Mouse (Mus musculus) forebrain, postnatal 0 days (tissue): ENCODE results near the gene Gprc6a. TPM values are rescaled to one million over a fixed set of nuclear protein-coding genes. Genes with fewer than 3 reads are reported as not detected.

Experiments
- ATAC-seq: fragments of 200-750 bp; cut with Nextera tagmentation; 2 replicates; pipeline ENCODE4 v1.8.0; 2017; ENCODE audit warnings: mild to moderate bottlenecking, moderate library complexity
- DNase-seq: peaks from one replicate; pipeline ENCODE4 v3.0.0-alpha.2; 2015
- H3K27ac ChIP-seq: fragments of 300-500 bp; sonication (generic); 2 replicates; pipeline ENCODE4 v1.5.1; 2014; ENCODE audit warnings: low read depth, mild to moderate bottlenecking, antibody characterized with exemption, low read length, moderate library complexity, mixed read lengths
- H3K27me3 ChIP-seq: fragments of 300-500 bp; sonication (generic); 2 replicates; pipeline ENCODE4 v1.6.1; 2014; ENCODE audit warnings: mild to moderate bottlenecking, low read length, mixed read lengths; ENCODE audit not compliant: insufficient read depth
- H3K36me3 ChIP-seq: fragments of 300-500 bp; sonication (generic); 2 replicates; pipeline ENCODE4 v1.6.1; 2014; ENCODE audit warnings: mild to moderate bottlenecking, moderate library complexity; ENCODE audit not compliant: insufficient read depth
- H3K4me1 ChIP-seq: fragments of 300-500 bp; sonication (generic); 2 replicates; pipeline ENCODE4 v1.6.1; 2014; ENCODE audit warnings: antibody characterized with exemption; ENCODE audit not compliant: insufficient read depth
- H3K4me2 ChIP-seq: fragments of 300-500 bp; sonication (generic); 2 replicates; pipeline ENCODE4 v1.6.1; 2014; ENCODE audit warnings: low read depth, mild to moderate bottlenecking, moderate library complexity
- H3K4me3 ChIP-seq: fragments of 300-500 bp; sonication (generic); 2 replicates; pipeline ENCODE4 v1.5.1; 2014; ENCODE audit warnings: low read depth, low read length, mixed read lengths
- H3K9ac ChIP-seq: fragments of 300-500 bp; sonication (generic); 2 replicates; pipeline ENCODE4 v1.6.1; 2014; ENCODE audit warnings: mild to moderate bottlenecking
- H3K9me3 ChIP-seq: fragments of 300-500 bp; sonication (generic); 2 replicates; pipeline ENCODE4 v1.6.1; 2016; ENCODE audit warnings: low read length
- CTCF ChIP-seq: sonication (generic); IDR thresholded peaks from 2 replicates; pipeline ENCODE4 v1.5.1; 2016; ENCODE audit warnings: antibody characterized with exemption, control low read depth, low read depth
- WGBS: fragments of 180-500 bp; shearing (Covaris S2); extraction: QIAGEN DNeasy Blood & Tissue Kit; methylation state at CpG from one replicate; pipeline ENCODE4 v1.1.7; 2014; 5-methylcytosine and 5-hydroxymethylcytosine counted together
- polyA plus RNA-seq: library from polyadenylated mRNA; unstranded; fragments of >200 nt; fragmentation: Nextera tagmentation; extraction: Ambion mirVana; gene quantifications from 2 replicates; pipeline ENCODE4 v1.2.1, GENCODE M21; 2015
- total RNA-seq: library from RNA; depleted of rRNA; stranded (reverse); fragments of >200 nt; gene quantifications from 2 replicates; pipeline ENCODE4 v1.2.3, GENCODE M21; 2014; rRNA removed

Gene Gprc6a
- total RNA-seq (0.23 TPM in 1 of 2 replicates, not detected in the other), polyA plus RNA-seq (0.05 and 0.09 TPM in 2 replicates)

DNA sequence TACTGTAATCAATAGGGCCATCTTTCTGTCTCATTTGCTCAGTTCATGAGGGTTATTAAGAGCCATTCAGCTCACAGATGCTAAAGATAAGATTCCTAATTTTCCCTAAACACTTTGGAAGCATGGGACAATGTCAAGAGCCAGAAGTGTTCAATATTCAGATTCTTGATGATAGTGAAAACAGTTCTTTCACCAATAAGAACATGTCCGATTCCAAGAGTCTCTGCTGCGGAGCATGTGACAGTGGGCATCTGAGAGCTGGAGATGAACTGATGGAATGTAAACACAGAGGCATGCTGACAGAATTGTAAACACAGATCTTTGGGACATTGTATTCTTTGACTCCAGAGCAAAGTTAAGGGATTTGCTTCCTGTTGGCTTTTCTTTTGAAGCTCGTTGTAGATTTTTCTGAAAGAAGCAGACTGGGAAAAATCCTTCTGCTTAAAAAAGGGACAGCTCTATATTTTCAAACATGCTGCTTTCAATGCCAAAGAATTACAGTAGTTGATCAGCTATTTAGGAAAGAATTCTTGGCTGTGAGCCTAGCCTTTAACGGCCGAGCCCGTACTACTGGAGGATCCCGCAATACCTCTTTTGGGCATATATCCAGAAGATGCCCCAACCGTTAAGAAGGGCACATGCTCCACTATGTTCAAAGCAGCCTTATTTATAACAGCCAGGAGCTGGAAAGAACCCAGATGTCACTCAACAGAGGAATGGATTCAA lies at the start of gene Gprc6a:
Gene Gprc6a, minus strand, starts transcription at position 51 of the 726 bp plus-strand sequence.
- ATAC-seq: 0 out of 2 replicates have a peak, but pooled peaks have one; percentile 27
- DNase-seq: no peak
- Histone ChIP-seq H3K27ac (no peak within 1 kb of the TSS), H3K4me3 (no peak within 1 kb of the TSS), H3K27me3 (no peaks in the 10 kb centered on the region), H3K4me2 (no peak within 1 kb of the TSS), H3K9ac (no peak within 1 kb of the TSS), H3K4me1 (no peaks in the 10 kb centered on the region), H3K9me3 (no peaks in the 10 kb centered on the region), H3K36me3 (no peaks in the 10 kb centered on the region)
- WGBS: 28% methylated on average over 8 of the region's 8 CpGs
- TF ChIP-seq CTCF: no peak

DNA sequence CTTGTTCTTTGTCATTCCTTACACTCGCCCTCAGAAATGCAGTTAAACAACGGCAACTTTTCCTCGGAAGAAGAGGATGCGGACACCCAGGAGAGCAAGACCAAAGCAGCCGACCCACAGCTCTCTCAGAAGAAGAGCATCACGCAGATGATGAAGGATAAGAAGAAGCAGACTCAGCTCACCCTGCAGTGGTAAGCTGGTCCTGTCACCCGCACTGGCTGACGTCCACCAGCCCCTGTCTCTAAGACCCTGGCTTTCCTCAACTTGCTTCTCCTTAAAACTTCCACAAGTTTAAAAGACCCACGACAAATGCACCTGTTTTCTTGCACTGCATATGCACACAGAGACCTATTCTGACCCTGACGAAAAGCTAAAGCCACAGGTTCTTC lies 47.0 kb upstream of the Gprc6a start:
- no peak overlapping the region for H3K27ac ChIP-seq
- TF ChIP-seq CTCF: no peak
- peak overlapping the region; percentile 97 for H3K4me2 ChIP-seq
- peaks cover 4% of the 10 kb centered on the region for H3K4me1 ChIP-seq
- ATAC-seq (0 out of 2 replicates have a peak, but pooled peaks have one; percentile 20), DNase-seq (peak; percentile 2)
- H3K36me3 ChIP-seq: no peaks in the 10 kb centered on the region
- H3K9ac ChIP-seq: peak overlapping the region; percentile 41; the same call in 1 of the 2 replicates
- H3K27me3 ChIP-seq: peaks cover 22% of the 10 kb centered on the region
- peak overlapping the region; percentile 48 for H3K4me3 ChIP-seq
- H3K9me3 ChIP-seq: no peaks in the 10 kb centered on the region
- 5% methylated on average over 10 of the region's 10 CpGs for WGBS

DNA sequence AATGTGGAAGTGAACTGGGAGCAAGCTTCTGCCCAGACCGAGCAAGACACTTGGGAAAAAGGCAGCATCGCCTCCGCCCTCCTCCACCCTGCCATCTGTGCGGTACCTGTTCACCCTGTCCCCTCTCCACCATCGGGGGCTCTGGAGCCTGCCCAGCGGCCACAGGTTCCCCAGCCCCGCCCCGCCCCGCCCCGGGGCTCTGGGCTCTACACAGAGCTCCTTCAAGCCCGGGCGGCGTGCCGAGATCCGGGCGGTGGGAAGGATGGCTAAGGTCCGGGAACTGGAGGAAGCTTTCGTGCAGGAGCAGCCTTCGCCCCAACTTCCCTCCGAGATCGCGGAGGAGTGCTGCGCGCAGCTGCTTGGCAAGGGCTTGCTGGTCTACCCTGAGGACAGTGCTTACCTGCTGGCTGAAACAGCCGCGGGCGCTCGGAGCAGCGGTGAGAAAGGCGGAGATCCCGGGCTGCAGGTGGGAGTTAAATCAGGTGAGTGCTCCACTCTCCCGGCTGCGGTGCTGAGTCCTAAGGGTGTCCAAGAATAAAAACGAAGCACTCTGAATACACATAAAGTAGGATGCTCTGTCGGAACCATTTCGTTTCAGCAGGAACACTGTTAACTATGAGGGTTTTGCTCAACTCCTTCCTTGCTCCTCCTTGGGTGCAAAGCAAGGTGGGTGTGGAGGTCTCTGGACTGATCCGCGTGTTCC lies 46.4 kb upstream of the Gprc6a start, which contains the start of gene Rfx6:
Gene Rfx6, plus strand, starts transcription at position 209 of the 703 bp plus-strand sequence.
- H3K27me3 ChIP-seq: peaks cover 22% of the 10 kb centered on the region
- DNase-seq: peak; percentile 29

DNA sequence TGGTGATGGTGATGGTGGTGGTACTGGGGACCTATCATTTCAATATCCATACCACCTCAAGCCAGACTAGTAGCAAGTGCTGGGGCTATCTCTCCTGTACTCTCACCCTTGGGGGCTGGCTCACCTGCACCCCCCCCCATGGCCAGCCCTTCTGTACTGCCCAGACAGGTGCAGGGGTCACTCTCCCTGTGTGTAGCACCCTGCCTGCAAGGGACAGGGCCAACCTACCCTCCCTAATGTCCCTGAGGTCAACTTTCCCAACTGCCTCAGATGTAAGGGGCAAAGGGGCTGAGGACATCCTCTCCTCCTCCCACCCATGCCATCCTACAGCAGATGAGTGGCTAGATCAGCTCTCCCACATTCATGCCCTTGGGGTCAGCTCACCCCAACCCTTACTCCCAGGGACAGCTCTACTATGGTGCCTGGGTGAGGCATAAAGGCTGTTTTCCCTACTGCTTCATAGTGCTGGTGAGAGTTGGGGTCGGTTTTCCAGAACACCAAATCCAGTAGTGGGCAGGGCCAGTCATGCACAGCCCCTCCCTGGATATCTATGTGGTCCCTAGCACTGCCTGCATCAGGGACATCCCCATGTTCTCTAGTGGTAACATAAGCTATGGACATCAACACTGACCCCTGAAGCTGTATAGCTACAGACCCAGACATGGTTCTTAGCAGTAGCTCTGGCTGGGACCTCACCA lies 41.0 kb upstream of the Gprc6a start:
- no peak overlapping the region for H3K4me2 ChIP-seq
- no peak for ATAC-seq
- H3K27ac ChIP-seq: no peak overlapping the region
- WGBS: 64% methylated on average over 1 of the region's 1 CpGs
- H3K9me3 ChIP-seq: no peaks in the 10 kb centered on the region
- no peak for DNase-seq
- TF ChIP-seq CTCF: no peak
- no peak overlapping the region for H3K9ac ChIP-seq
- peaks cover 9% of the 10 kb centered on the region; the same call in 1 of the 2 replicates for H3K27me3 ChIP-seq
- H3K4me3 ChIP-seq: no peak overlapping the region
- no peaks in the 10 kb centered on the region for H3K36me3 ChIP-seq
- no peaks in the 10 kb centered on the region for H3K4me1 ChIP-seq

More for the DNA sequence above, 46.4 kb upstream of the Gprc6a start, which contains the start of gene Rfx6:
- no peak for TF ChIP-seq CTCF
- peak within 1 kb of the TSS; percentile 48 for H3K4me3 ChIP-seq
- H3K36me3 ChIP-seq: no peaks in the 10 kb centered on the region
- no peaks in the 10 kb centered on the region for H3K9me3 ChIP-seq
- peak within 1 kb of the TSS; percentile 41 for H3K9ac ChIP-seq
- peaks cover 4% of the 10 kb centered on the region for H3K4me1 ChIP-seq
- no peak within 1 kb of the TSS for H3K27ac ChIP-seq
- peak; percentile 77 for ATAC-seq
- peak within 1 kb of the TSS; percentile 97 for H3K4me2 ChIP-seq
- WGBS: 2% methylated on average over 38 of the region's 38 CpGs

DNA sequence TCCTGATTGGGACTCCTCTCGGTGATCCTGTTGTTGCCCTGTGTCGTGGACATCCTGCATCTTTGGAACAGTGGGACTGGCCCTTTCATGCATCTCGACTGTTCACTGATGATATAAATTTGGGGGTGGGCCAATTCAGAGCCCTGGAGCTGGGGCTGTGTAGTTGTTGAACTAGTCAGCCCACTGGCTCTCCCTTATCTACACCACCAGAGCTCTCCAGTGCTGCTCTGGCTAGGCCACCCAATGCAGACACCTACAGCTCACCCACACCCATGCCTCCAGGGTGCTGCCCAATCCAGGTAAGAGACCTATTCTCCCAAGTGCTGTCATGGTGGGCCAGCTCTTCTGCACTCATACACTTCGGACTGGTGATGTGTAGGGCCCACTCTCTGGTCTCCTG lies 40.3 kb upstream of the Gprc6a start:
- Histone ChIP-seq H3K9ac (no peak overlapping the region), H3K27ac (no peak overlapping the region), H3K27me3 (0 out of 2 replicates have a peak, but pooled peaks cover 4% of the 10 kb centered on the region), H3K9me3 (no peaks in the 10 kb centered on the region), H3K36me3 (no peaks in the 10 kb centered on the region), H3K4me3 (no peak overlapping the region), H3K4me2 (no peak overlapping the region), H3K4me1 (no peaks in the 10 kb centered on the region)
- ATAC-seq (no peak), DNase-seq (no peak)
- TF ChIP-seq CTCF: no peak
- WGBS: 87% methylated on average over 4 of the region's 4 CpGs

GRCm38 (mm10) chr10:51669334-51669733 lies 38.1 kb upstream of the Gprc6a start:
- DNase-seq (no peak), ATAC-seq (no peak)
- Histone ChIP-seq H3K4me1 (no peaks in the 10 kb centered on the region), H3K4me3 (no peak overlapping the region), H3K9ac (no peak overlapping the region), H3K4me2 (no peak overlapping the region), H3K27ac (no peak overlapping the region), H3K27me3 (no peaks in the 10 kb centered on the region), H3K9me3 (no peaks in the 10 kb centered on the region), H3K36me3 (no peaks in the 10 kb centered on the region)
- no peak for TF ChIP-seq CTCF
